Mouse (Mus musculus): ENCODE data around the gene Gsdma3. TPM values are rescaled to one million over a fixed set of nuclear protein-coding genes. Genes with fewer than 3 reads are reported as not detected.

The Gsdma3 gene
- polyA plus RNA-seq, 1 experiment from 2014 or later: not detected

- peak overlapping the region; percentile 99 for H3K4me3 ChIP-seq
- peak; percentile 47 for ATAC-seq (ENCODE audit: low FRiP score, low read depth)
- peak overlapping the region; percentile 90 for H3K27ac ChIP-seq (replicated peaks)
- H3K9me3 ChIP-seq: no peaks in the 10 kb centered on the region
- WGBS: 2% methylated on average over 22 of the region's 22 CpGs
- H3K4me2 ChIP-seq: peak overlapping the region; percentile 94
- peaks cover 16% of the 10 kb centered on the region for H3K36me3 ChIP-seq
- H3K27me3 ChIP-seq: 0 out of 2 replicates have a peak, but pooled peaks cover under 1% of the 10 kb centered on the region
- peak overlapping the region; percentile 88 for H3K9ac ChIP-seq
- H3K4me1 ChIP-seq (replicated peaks): peaks cover 40% of the 10 kb centered on the region
Measured at GRCm38 (mm10) chr11:98586087-98586891, 39.9 kb upstream of the Gsdma3 start.

- 0 out of 2 replicates have a peak, but pooled peaks cover 6% of the 10 kb centered on the region for H3K27me3 ChIP-seq
- WGBS: under 1% methylated on average over 49 of the region's 49 CpGs
- H3K4me2 ChIP-seq: peak within 1 kb of the TSS; percentile 94
Measured at GRCm38 (mm10) chr11:98586892-98587563, 39.1 kb upstream of the Gsdma3 start, which contains the start of gene Ormdl3. Ormdl3 (minus strand) TSS chr11:98587368.

GRCm38 (mm10) chr11:98587684-98588546 lies 38.2 kb upstream of the Gsdma3 start:
- no peaks in the 10 kb centered on the region for H3K9me3 ChIP-seq
- WGBS: 7% methylated on average over 20 of the region's 20 CpGs
- H3K27ac ChIP-seq (replicated peaks): peak overlapping the region; percentile 90
- 0 out of 2 replicates have a peak, but pooled peaks cover 6% of the 10 kb centered on the region for H3K36me3 ChIP-seq
- peak overlapping the region; percentile 99 for H3K4me3 ChIP-seq
- H3K4me2 ChIP-seq: peak overlapping the region; percentile 94
- H3K4me1 ChIP-seq (replicated peaks): peaks cover 40% of the 10 kb centered on the region
- H3K9ac ChIP-seq: peak overlapping the region; percentile 50
- peak; percentile 40; the same call in 1 of the 2 replicates for ATAC-seq (ENCODE audit: low FRiP score, low read depth)
- 0 out of 2 replicates have a peak, but pooled peaks cover 6% of the 10 kb centered on the region for H3K27me3 ChIP-seq

More at GRCm38 (mm10) chr11:98586892-98587563, 39.1 kb upstream of the Gsdma3 start, which contains the start of gene Ormdl3:
- H3K27ac ChIP-seq (replicated peaks): peak within 1 kb of the TSS; percentile 90
- peak within 1 kb of the TSS; percentile 88 for H3K9ac ChIP-seq
- peaks cover 40% of the 10 kb centered on the region for H3K4me1 ChIP-seq (replicated peaks)
- peak within 1 kb of the TSS; percentile 99 for H3K4me3 ChIP-seq
- H3K36me3 ChIP-seq: peaks cover 14% of the 10 kb centered on the region
- H3K9me3 ChIP-seq: no peaks in the 10 kb centered on the region
- ATAC-seq (ENCODE audit: low FRiP score, low read depth): peak; percentile 94

GRCm38 (mm10) chr11:98588833-98589281 lies 37.3 kb upstream of the Gsdma3 start:
- Histone ChIP-seq H3K9me3 (no peaks in the 10 kb centered on the region), H3K4me2 (peak overlapping the region; percentile 94), H3K4me1 (replicated peaks) (peaks cover 40% of the 10 kb centered on the region), H3K36me3 (no peaks in the 10 kb centered on the region), H3K27me3 (0 out of 2 replicates have a peak, but pooled peaks cover 6% of the 10 kb centered on the region), H3K27ac (replicated peaks) (no peak overlapping the region), H3K9ac (0 out of 2 replicates have a peak overlapping the region, but pooled peaks have one; percentile 42), H3K4me3 (no peak overlapping the region)
- 68% methylated on average over 6 of the region's 6 CpGs for WGBS
- ATAC-seq (ENCODE audit: low FRiP score, low read depth): no peak

- no peak overlapping the region for H3K9ac ChIP-seq
- no peak for ATAC-seq (ENCODE audit: low FRiP score, low read depth)
- no peak overlapping the region for H3K4me2 ChIP-seq
- H3K36me3 ChIP-seq: no peaks in the 10 kb centered on the region
- H3K9me3 ChIP-seq: no peaks in the 10 kb centered on the region
- WGBS: 85% methylated on average over 8 of the region's 8 CpGs
- H3K27ac ChIP-seq (replicated peaks): no peak overlapping the region
- H3K27me3 ChIP-seq: 0 out of 2 replicates have a peak, but pooled peaks cover 6% of the 10 kb centered on the region
- H3K4me3 ChIP-seq: no peak overlapping the region
- peaks cover 36% of the 10 kb centered on the region for H3K4me1 ChIP-seq (replicated peaks)
Measured at GRCm38 (mm10) chr11:98589306-98589705, 36.9 kb upstream of the Gsdma3 start.

- no peak overlapping the region for H3K4me3 ChIP-seq
- no peak for ATAC-seq (ENCODE audit: low FRiP score, low read depth)
Measured at GRCm38 (mm10) chr11:98590548-98591445, 35.4 kb upstream of the Gsdma3 start.

GRCm38 (mm10) chr11:98595021-98595420 lies 31.1 kb upstream of the Gsdma3 start:
- no peak for ATAC-seq (ENCODE audit: low FRiP score, low read depth)
- no peak overlapping the region for H3K9ac ChIP-seq

More at GRCm38 (mm10) chr11:98590548-98591445, 35.4 kb upstream of the Gsdma3 start:
- Histone ChIP-seq H3K4me2 (no peak overlapping the region), H3K9ac (no peak overlapping the region), H3K27ac (replicated peaks) (no peak overlapping the region), H3K27me3 (0 out of 2 replicates have a peak, but pooled peaks cover 6% of the 10 kb centered on the region), H3K36me3 (no peaks in the 10 kb centered on the region), H3K4me1 (replicated peaks) (peaks cover 22% of the 10 kb centered on the region), H3K9me3 (no peaks in the 10 kb centered on the region)
- WGBS: 68% methylated on average over 19 of the region's 19 CpGs

GRCm38 (mm10) chr11:98595473-98595872 lies 30.7 kb upstream of the Gsdma3 start:
- WGBS: 78% methylated on average over 10 of the region's 10 CpGs

More at GRCm38 (mm10) chr11:98595021-98595420, 31.1 kb upstream of the Gsdma3 start:
- Histone ChIP-seq H3K36me3 (no peaks in the 10 kb centered on the region), H3K4me2 (no peak overlapping the region), H3K4me3 (no peak overlapping the region), H3K4me1 (replicated peaks) (no peaks in the 10 kb centered on the region; the same call in 1 of the 2 replicates), H3K27ac (replicated peaks) (no peak overlapping the region), H3K27me3 (0 out of 2 replicates have a peak, but pooled peaks cover 10% of the 10 kb centered on the region), H3K9me3 (no peaks in the 10 kb centered on the region)
- WGBS: 76% methylated on average over 6 of the region's 6 CpGs

GRCm38 (mm10) chr11:98595955-98596354 lies 30.2 kb upstream of the Gsdma3 start:
- Histone ChIP-seq H3K4me2 (no peak overlapping the region), H3K36me3 (no peaks in the 10 kb centered on the region), H3K27ac (replicated peaks) (no peak overlapping the region), H3K9me3 (no peaks in the 10 kb centered on the region), H3K4me3 (no peak overlapping the region), H3K9ac (no peak overlapping the region), H3K4me1 (replicated peaks) (no peaks in the 10 kb centered on the region; the same call in 1 of the 2 replicates), H3K27me3 (peaks cover 13% of the 10 kb centered on the region; the same call in 1 of the 2 replicates)
- ATAC-seq (ENCODE audit: low FRiP score, low read depth): no peak
- WGBS: 91% methylated on average over 3 of the region's 3 CpGs

More at GRCm38 (mm10) chr11:98595473-98595872, 30.7 kb upstream of the Gsdma3 start:
- Histone ChIP-seq H3K4me1 (replicated peaks) (no peaks in the 10 kb centered on the region; the same call in 1 of the 2 replicates), H3K27me3 (peaks cover 10% of the 10 kb centered on the region; the same call in 1 of the 2 replicates), H3K27ac (replicated peaks) (no peak overlapping the region), H3K9me3 (no peaks in the 10 kb centered on the region), H3K4me3 (no peak overlapping the region), H3K36me3 (no peaks in the 10 kb centered on the region), H3K9ac (no peak overlapping the region), H3K4me2 (no peak overlapping the region)
- no peak for ATAC-seq (ENCODE audit: low FRiP score, low read depth)

- Histone ChIP-seq H3K27ac (replicated peaks) (no peak overlapping the region), H3K36me3 (no peaks in the 10 kb centered on the region), H3K27me3 (peaks cover 13% of the 10 kb centered on the region), H3K9ac (no peak overlapping the region), H3K4me2 (no peak overlapping the region), H3K9me3 (no peaks in the 10 kb centered on the region), H3K4me3 (no peak overlapping the region), H3K4me1 (replicated peaks) (peaks cover 5% of the 10 kb centered on the region; the same call in 1 of the 2 replicates)
- no peak for ATAC-seq (ENCODE audit: low FRiP score, low read depth)
- 42% methylated on average over 5 of the region's 6 CpGs for WGBS
Measured at GRCm38 (mm10) chr11:98597363-98597762, 28.8 kb upstream of the Gsdma3 start.

Data from hindbrain, embryonic 15.5 days (tissue).